Mouse (Mus musculus): ENCODE measurements around the gene 1700016D06Rik.
"Not testable (repeated sequence)": the region's sequence is repeated elsewhere in the genome, so short reads cannot be mapped to it uniquely, and the experiment has no call there.

The 1700016D06Rik gene

DNA sequence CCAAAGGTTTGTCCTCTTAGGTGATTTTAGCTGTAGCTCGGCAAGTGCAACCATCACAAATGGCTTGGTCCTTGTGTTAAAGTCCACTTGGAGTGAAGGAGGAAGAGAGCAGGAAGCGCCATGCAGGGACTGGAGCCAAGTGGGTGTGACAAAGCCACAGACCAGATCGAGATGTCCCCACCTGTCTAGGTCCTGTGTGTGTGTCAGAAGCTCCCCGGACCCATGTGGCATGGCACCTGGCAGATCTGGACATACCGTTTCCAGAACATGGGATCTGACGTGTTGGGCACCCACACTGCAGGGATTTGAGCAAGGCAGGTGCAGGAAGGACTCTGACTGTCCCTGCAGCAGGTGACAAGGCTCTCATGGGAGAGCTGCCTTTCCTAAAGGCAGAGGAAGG lies 565 bp upstream of the 1700016D06Rik start:
- DNase-seq (ENCODE audit: low read depth, low spot score) = no peak

- peak; percentile 43 for DNase-seq (ENCODE audit: low read depth, low spot score)
Observed at GRCm38 (mm10) chr8:11700060-11701032, 517 bp downstream of the 1700016D06Rik start.

- no peak for DNase-seq (ENCODE audit: low read depth, low spot score)
Observed at GRCm38 (mm10) chr8:11699442-11700001, 1.3 kb downstream of the 1700016D06Rik start.

GRCm38 (mm10) chr8:11697467-11697866 lies 3.4 kb downstream of the 1700016D06Rik start:
- no peak for DNase-seq (ENCODE audit: low read depth, low spot score)

- no peak for DNase-seq (ENCODE audit: low read depth, low spot score)
Observed at GRCm38 (mm10) chr8:11696176-11696575, 4.7 kb downstream of the 1700016D06Rik start.

GRCm38 (mm10) chr8:11693972-11694371 lies 6.9 kb downstream of the 1700016D06Rik start:
- no peak for DNase-seq (ENCODE audit: low read depth, low spot score)

- DNase-seq (ENCODE audit: low read depth, low spot score) = no peak
Observed at GRCm38 (mm10) chr8:11692455-11692854, 8.4 kb downstream of the 1700016D06Rik start.

GRCm38 (mm10) chr8:11691761-11692160 lies 9.1 kb downstream of the 1700016D06Rik start:
- DNase-seq (ENCODE audit: low read depth, low spot score) = no peak

DNA sequence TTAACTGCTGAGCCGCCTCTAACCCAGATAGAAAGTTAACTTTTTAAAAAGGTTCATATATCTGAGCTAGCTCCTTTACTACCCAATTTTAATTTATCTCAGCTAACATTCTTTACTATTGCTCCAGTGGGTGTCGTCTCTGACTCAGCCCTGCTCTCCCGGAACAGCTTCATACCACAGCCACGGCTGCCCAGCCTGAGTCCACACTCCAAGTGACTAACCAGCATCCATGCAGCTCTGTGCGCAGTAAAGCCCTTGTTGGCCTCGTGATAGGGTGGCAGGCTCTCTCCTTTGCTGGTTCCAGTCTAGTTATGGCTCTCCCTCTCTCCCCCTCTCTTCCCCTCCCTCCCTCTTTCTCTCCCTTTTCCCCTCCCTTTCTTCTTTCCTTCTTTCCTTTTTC lies 9.6 kb downstream of the 1700016D06Rik start:
- no peak for DNase-seq (ENCODE audit: low read depth, low spot score)

DNA sequence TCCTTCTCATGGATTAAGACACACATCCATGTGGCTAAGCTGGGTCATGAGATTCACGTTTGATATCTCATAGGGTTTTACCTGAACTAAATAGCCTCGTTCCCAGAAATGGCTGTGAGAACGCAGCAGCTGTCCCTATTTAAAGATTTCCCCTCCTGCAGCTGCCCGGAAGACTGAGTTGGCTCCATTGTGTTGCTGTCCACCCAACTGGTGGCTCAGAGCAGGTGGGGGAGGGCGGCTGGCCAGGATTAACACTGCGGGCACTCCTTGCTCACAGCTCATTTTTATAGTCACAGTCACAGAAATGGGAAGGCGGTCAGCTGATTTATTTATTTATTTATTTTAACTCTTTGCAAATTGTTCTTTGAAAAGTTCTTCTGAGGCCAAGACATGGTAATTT lies 10.9 kb downstream of the 1700016D06Rik start:
- DNase-seq (ENCODE audit: low read depth, low spot score) = no peak

DNA sequence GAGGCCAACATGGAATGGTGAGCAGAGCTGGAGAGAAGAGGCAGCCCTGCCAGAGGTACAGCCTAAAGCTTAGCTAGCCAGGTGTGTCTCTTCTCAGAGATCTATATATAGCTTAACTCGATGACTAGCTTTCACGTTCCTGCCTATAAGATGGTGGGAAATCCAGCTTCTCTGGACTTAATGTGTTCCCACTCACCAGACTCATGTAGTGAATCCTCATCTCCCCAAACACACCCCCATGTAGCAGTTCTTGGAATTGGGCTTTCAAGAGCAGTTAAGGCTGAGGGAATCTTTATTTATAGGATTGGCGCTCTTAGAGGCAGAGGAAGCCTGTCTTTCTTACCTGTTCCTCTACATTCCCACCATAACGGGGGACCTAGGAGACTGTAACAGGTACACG lies 13.6 kb downstream of the 1700016D06Rik start:
- DNase-seq (ENCODE audit: low read depth, low spot score) = no peak

DNA sequence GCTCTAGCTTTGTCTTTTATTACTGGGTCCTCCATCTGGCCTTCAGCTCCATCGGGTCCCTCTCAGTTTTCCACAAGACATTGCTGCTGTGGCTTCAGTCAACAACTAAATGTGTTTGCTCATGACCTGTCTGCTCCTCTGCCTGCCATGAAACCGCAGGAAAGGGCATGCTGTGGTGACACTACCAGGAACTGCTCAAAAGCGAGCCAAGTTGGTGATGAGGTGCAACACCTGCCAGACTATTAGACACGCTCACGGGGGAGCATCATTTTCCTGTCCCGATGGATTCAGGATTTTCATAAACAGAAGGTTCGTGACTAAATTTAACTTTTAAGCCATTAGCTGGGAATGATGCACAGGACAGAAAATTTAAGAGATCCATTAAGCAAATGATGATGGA lies 16.3 kb downstream of the 1700016D06Rik start:
- no peak for DNase-seq (ENCODE audit: low read depth, low spot score)

- DNase-seq (ENCODE audit: low read depth, low spot score) = no peak
Observed at GRCm38 (mm10) chr8:11668308-11668707, 32.6 kb downstream of the 1700016D06Rik start.

GRCm38 (mm10) chr8:11666023-11666716 lies 34.7 kb downstream of the 1700016D06Rik start:
- DNase-seq (ENCODE audit: low read depth, low spot score) = not testable (repeated sequence)

GRCm38 (mm10) chr8:11661969-11662368 lies 38.9 kb downstream of the 1700016D06Rik start:
- no peak for DNase-seq (ENCODE audit: low read depth, low spot score)

DNA sequence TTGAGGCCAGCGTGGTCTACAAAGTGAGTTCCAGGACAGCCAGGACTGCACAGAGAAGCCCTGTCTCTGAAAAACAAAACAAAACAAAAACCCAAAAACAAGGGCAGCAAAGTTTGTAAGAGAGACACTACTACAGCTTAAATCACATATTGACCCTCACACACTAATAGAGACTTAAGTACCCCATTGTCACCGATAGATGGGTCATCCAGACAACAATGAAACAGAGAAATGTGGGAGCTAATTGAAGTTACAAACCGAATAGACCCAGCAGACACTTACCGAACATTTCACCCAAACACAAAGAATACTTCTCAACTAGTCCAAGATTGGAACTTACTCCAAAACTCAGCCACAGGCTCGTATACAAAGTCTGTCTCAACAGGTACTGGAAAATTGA lies 50.8 kb downstream of the 1700016D06Rik start:
- DNase-seq (ENCODE audit: low read depth, low spot score) = no peak

DNA sequence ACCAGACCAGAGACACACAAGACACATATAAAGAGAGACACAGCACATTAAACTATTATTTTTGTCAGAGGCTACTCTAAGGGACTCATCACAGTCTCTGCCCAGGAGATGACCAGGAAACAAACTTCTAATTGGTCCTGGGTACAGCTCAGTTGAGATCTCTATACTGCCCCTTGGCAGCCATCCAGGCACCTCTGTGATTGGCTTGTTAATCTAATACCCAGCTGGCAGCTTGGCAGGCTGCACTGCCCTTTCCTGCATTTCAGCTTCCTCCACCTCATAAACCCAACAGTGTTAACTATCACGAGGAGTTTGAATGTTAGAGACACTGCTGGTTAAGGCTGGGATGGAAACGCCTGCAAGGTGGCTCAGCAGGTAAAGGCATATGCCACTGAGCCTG lies 57.7 kb downstream of the 1700016D06Rik start:
- DNase-seq (ENCODE audit: low read depth, low spot score) = no peak

DNA sequence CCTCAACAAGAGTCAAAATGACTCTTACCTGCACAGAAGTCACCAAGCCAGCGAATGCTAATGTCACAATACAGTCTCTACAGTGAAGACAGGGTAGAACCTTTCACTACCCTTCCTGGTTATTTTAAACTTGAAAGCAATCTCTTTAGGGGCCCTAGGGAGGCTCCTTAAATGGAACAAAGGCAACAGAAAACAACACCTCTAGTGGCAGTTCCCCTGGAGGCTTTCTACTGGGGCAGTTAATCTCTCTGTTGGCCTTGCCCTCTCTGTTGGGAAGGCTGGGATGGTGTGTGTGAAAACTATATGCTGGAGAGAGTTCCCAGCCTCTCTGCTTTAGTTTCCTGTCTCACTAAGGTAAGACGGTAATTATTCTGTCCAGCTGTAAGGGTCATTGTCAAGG lies 60.3 kb downstream of the 1700016D06Rik start:
- DNase-seq (ENCODE audit: low read depth, low spot score) = no peak

DNA sequence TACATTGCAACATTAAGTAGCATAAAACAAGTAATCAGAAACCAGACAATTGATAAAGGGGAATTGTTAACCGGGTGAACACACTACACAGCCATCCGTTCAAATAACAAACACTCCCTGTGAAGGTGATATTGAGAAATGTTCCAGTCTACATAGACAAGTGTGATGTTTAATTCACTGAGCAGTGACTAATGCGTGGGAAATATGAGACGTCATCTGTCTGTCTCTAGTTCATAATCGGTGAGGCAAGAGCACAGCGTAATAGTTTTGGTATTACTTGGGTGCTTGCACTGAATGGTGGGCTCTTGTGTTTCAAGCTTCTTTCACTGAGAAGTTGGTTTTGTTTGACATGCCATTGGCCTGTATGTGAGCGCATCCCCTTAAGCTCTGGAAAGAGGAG lies 63.3 kb downstream of the 1700016D06Rik start:
- DNase-seq (ENCODE audit: low read depth, low spot score) = no peak

DNA sequence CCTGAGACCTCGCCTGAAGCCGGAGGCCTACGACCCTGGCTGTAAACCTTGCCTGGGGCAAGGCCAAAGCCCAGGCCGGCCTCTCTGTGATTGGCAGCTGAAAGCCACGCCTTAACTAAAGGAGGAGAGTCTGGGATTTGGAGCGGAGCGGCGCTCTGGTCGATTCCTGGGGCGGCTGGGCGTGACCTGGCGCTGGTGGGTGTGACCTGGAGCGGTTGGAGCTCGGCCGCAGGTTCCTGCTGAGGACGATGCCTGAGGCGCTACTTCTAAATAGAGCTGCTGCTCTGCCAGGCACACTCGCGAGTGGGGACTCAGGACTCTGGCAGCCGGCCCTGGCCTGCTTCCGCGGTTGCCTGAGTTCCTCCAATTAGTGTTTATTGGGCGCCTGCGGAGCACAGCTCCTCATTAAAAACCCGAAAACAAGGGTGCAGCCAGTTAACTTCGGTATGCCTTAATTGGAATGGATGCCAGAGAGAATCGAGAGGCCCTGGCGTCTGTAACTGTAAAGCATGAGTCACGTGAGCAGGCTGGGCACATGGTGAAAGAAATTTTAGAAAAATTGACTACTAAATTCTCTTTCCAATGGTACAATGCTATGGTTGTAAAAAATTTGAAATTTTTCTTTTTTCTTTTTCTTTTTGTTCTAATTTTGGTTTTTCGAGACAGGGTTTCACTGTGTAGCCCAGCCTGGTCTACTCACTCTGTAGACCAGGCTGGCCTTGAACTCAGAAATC lies 64.4 kb downstream of the 1700016D06Rik start:
- peak; percentile 72 for DNase-seq (ENCODE audit: low read depth, low spot score)

GRCm38 (mm10) chr8:11635611-11636081 lies 65.2 kb downstream of the 1700016D06Rik start, which contains the start of gene Ankrd10:
Ankrd10 (minus strand) TSS chr8:11635757.
- DNase-seq (ENCODE audit: low read depth, low spot score) = peak; percentile 87

Data from brain, embryonic 18.5 days (tissue).